Comparison of ENCODE assay signal across 9 mouse cellular contexts in the genomic region with DNA sequence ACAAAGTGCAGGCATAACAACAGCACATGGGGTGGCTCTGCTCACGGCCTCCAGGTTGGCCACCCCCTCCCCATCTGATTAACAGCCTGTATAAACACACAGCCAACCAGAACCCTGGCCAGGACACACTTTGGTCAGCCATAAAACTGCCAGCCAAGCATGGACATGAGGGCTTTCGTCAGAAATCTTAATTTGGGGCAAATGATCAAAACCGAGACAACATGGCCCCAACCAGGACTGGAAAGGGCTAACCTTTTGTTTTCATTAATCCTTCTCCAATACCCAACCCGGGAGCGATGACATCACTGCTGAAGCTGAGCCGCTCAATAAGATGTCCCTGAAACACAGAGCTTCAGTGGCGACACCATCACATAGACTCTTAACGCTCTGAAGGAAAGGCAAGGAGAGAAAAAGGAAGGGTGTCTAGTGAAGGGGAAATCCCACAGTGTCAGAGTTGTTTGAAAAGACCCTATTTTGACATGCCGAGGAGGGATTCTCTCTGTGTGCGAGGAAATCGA.
A peak's percentile ranks its signal among the peaks of the same experiment; 100 is the strongest.
DNase-seq lines count a peak whose midpoint lies in the region; ATAC-seq lines count a peak whose summit lies in the region.
"Had no signal": no experiment of that assay in that cellular context is flagged by ENCODE, and none has a peak within 500 bp of the region (broad histone marks: within the 10 kb centered on the region; RNA-seq: fewer than 3 reads in every experiment).

No protein-coding gene starts in this region.

- no peaks in the 10 kb centered on the region for H3K27me3 ChIP-seq in intestine, embryonic 14.5 days (replicated peaks; ENCODE audit: control insufficient read depth, insufficient read depth, low read length)
- no peaks in the 10 kb centered on the region for H3K27me3 ChIP-seq in intestine, embryonic 16.5 days (replicated peaks; ENCODE audit: control insufficient read depth, insufficient read depth, low read length)
- no peaks in the 10 kb centered on the region for H3K27me3 ChIP-seq in midbrain, embryonic 14.5 days (ENCODE audit: control insufficient read depth, insufficient read depth, low read length)

- H3K27ac ChIP-seq in intestine, embryonic 14.5 days (ENCODE audit: low read depth), result peak overlapping the region; percentile 23; the same call in 1 of the 2 replicates
- no peak overlapping the region for H3K27ac ChIP-seq in intestine, embryonic 16.5 days (ENCODE audit: low read length)
- peak overlapping the region; percentile 73 for H3K27ac ChIP-seq in midbrain, embryonic 14.5 days (replicated peaks; ENCODE audit: low read depth, low read length)

- peaks cover 29% of the 10 kb centered on the region for H3K4me1 ChIP-seq in intestine, embryonic 14.5 days (replicated peaks; ENCODE audit: control insufficient read depth, insufficient read depth, low read length)
- 0 out of 2 replicates have a peak, but pooled peaks cover 4% of the 10 kb centered on the region for H3K4me1 ChIP-seq in intestine, embryonic 16.5 days (ENCODE audit: control insufficient read depth, insufficient read depth, low read length)
- H3K4me1 ChIP-seq in midbrain, embryonic 14.5 days (ENCODE audit: control insufficient read depth, insufficient read depth, low read length), result peaks cover 20% of the 10 kb centered on the region

- H3K36me3 ChIP-seq in intestine, embryonic 14.5 days (ENCODE audit: control insufficient read depth, insufficient read depth, low read length), result no peaks in the 10 kb centered on the region
- no peaks in the 10 kb centered on the region for H3K36me3 ChIP-seq in intestine, embryonic 16.5 days (ENCODE audit: control insufficient read depth, insufficient read depth, low read length)
- H3K36me3 ChIP-seq in midbrain, embryonic 14.5 days (ENCODE audit: control insufficient read depth, insufficient read depth, low read length), result no peaks in the 10 kb centered on the region

- H3K9ac ChIP-seq in intestine, embryonic 14.5 days (ENCODE audit: low read length), result no peak overlapping the region
- no peak overlapping the region for H3K9ac ChIP-seq in intestine, embryonic 16.5 days (ENCODE audit: low read depth, low read length)
- no peak overlapping the region; the same call in 1 of the 2 replicates for H3K9ac ChIP-seq in midbrain, embryonic 14.5 days (replicated peaks; ENCODE audit: low read length)

- 37% methylated on average over 11 of the region's 11 CpGs for WGBS in intestine, embryonic 14.5 days
- WGBS in intestine, embryonic 16.5 days, result 52% methylated on average over 11 of the region's 11 CpGs
- 13% methylated on average over 11 of the region's 11 CpGs for WGBS in midbrain, embryonic 14.5 days

- no peak overlapping the region for H3K4me3 ChIP-seq in intestine, embryonic 14.5 days (ENCODE audit: low read depth, low read length)
- no peak overlapping the region for H3K4me3 ChIP-seq in intestine, embryonic 16.5 days (ENCODE audit: low read length)
- H3K4me3 ChIP-seq in midbrain, embryonic 14.5 days (replicated peaks; ENCODE audit: low read depth, low read length), result no peak overlapping the region

- no peaks in the 10 kb centered on the region for H3K9me3 ChIP-seq in intestine, embryonic 14.5 days (ENCODE audit: control insufficient read depth, low read length)
- no peaks in the 10 kb centered on the region for H3K9me3 ChIP-seq in intestine, embryonic 16.5 days (ENCODE audit: control insufficient read depth, low read length)
- no peaks in the 10 kb centered on the region for H3K9me3 ChIP-seq in midbrain, embryonic 14.5 days (ENCODE audit: control insufficient read depth, low read length)

- no peak overlapping the region for H3K4me2 ChIP-seq in intestine, embryonic 14.5 days (ENCODE audit: low read length)
- no peak overlapping the region for H3K4me2 ChIP-seq in intestine, embryonic 16.5 days (ENCODE audit: low read depth, low read length)
- peak overlapping the region; percentile 7; the same call in 1 of the 2 replicates for H3K4me2 ChIP-seq in midbrain, embryonic 14.5 days (ENCODE audit: low read length)

- no peak for ATAC-seq in intestine, embryonic 14.5 days (replicated peaks; ENCODE audit: low FRiP score, low TSS enrichment, low read depth)
- no peak for ATAC-seq in intestine, embryonic 16.5 days
- 0 out of 2 replicates have a peak, but pooled peaks have one; percentile 53 for ATAC-seq in midbrain, embryonic 14.5 days (ENCODE audit: low FRiP score, low TSS enrichment)
- ATAC-seq: intestine, postnatal 0 days had no signal

- no peak for DNase-seq in intestine, embryonic 14.5 days (ENCODE audit: low spot score)
- DNase-seq in embryo, embryonic 11 days, result peak; percentile 66
- DNase-seq in forelimb bud, embryonic 11.5 days (ENCODE audit: low read depth, low spot score), result peak; percentile 74
- DNase-seq in midbrain, embryonic 14.5 days, result peak; percentile 79
- no peak for DNase-seq in left cerebral cortex, postnatal 36 days (ENCODE audit: low spot score in 2 of 2)
- no peak for DNase-seq in heart, postnatal 4 days
- DNase-seq in right cerebral cortex, postnatal 10 days (ENCODE audit: low spot score in 2 of 2), result no peak

- intact Hi-C loops in left cerebral cortex, postnatal 36 days (cut with DNase I), result no loop called here

Comparison
In these comparisons a context has a peak if more than half of its experiments do, and no peak if none do; other contexts are left out.
1. DNase-seq: peak in embryo, embryonic 11 days (single experiment), forelimb bud, embryonic 11.5 days (single experiment) and midbrain, embryonic 14.5 days (single experiment); none in intestine, embryonic 14.5 days (single experiment), left cerebral cortex, postnatal 36 days (0 of 2), heart, postnatal 4 days (single experiment) and right cerebral cortex, postnatal 10 days (0 of 2).